Mouse (Mus musculus): ENCODE results near the gene Camk1d.

GRCm38 (mm10) chr2:5679055-5679454 is 35.3 kb downstream of the Camk1d start:
- TF ChIP-seq CTCF (IDR thresholded peaks at IDR 0.05; ENCODE audit: low read depth, low read length) = no peak
- TF ChIP-seq POLR2A (IDR thresholded peaks at IDR 0.05; ENCODE audit: insufficient read depth, low read length) = no peak
- no peak for TF ChIP-seq EP300 (IDR thresholded peaks at IDR 0.05; ENCODE audit: insufficient read depth, low read depth, low read length)

Measured in ES-Bruce4 (cell line).